Mouse (Mus musculus): ENCODE measurements around the gene Tmcc2. TPM values are rescaled to one million over a fixed set of nuclear protein-coding genes. Genes with fewer than 3 reads are reported as not detected.
A peak's percentile ranks its signal among the peaks of the same experiment; 100 is the strongest.

Tmcc2 gene
- polyA plus RNA-seq, 1 experiment from 2014 or later = 11.0 TPM

- ATAC-seq (ENCODE audit: low read depth) = no peak
Observed at GRCm38 (mm10) chr1:132400538-132400937, 9.5 kb upstream of the Tmcc2 start.

GRCm38 (mm10) chr1:132396705-132397104 is 5.6 kb upstream of the Tmcc2 start:
- Histone ChIP-seq H3K4me1 (replicated peaks; ENCODE audit: control insufficient read depth, insufficient read depth, low read length) (peaks cover 3% of the 10 kb centered on the region; the same call in 1 of the 2 replicates), H3K27ac (ENCODE audit: low read length) (no peak overlapping the region), H3K4me2 (ENCODE audit: low read depth, low read length) (no peak overlapping the region), H3K9me3 (ENCODE audit: control insufficient read depth, low read length) (peaks cover 2% of the 10 kb centered on the region; the same call in 1 of the 2 replicates), H3K4me3 (ENCODE audit: low read length) (no peak overlapping the region), H3K9ac (ENCODE audit: low read length) (no peak overlapping the region), H3K27me3 (ENCODE audit: control insufficient read depth, insufficient read depth, low read depth, low read length) (no peaks in the 10 kb centered on the region), H3K36me3 (ENCODE audit: control insufficient read depth, insufficient read depth, low read length) (no peaks in the 10 kb centered on the region)
- no peak for ATAC-seq (ENCODE audit: low read depth)
- 49% methylated on average over 2 of the region's 2 CpGs for WGBS

More at GRCm38 (mm10) chr1:132400538-132400937, 9.5 kb upstream of the Tmcc2 start:
- Histone ChIP-seq H3K4me1 (replicated peaks; ENCODE audit: control insufficient read depth, insufficient read depth, low read length) (no peaks in the 10 kb centered on the region), H3K36me3 (ENCODE audit: control insufficient read depth, insufficient read depth, low read length) (no peaks in the 10 kb centered on the region), H3K9ac (ENCODE audit: low read length) (no peak overlapping the region), H3K4me2 (ENCODE audit: low read depth, low read length) (no peak overlapping the region), H3K4me3 (ENCODE audit: low read length) (no peak overlapping the region), H3K27me3 (ENCODE audit: control insufficient read depth, insufficient read depth, low read depth, low read length) (no peaks in the 10 kb centered on the region), H3K27ac (ENCODE audit: low read length) (no peak overlapping the region), H3K9me3 (ENCODE audit: control insufficient read depth, low read length) (peaks cover 2% of the 10 kb centered on the region; the same call in 1 of the 2 replicates)
- WGBS = 45% methylated on average over 1 of the region's 1 CpGs

GRCm38 (mm10) chr1:132392872-132393271 is 1.8 kb upstream of the Tmcc2 start:
- 59% methylated on average over 5 of the region's 5 CpGs for WGBS
- H3K4me1 ChIP-seq (replicated peaks; ENCODE audit: control insufficient read depth, insufficient read depth, low read length) = peaks cover 26% of the 10 kb centered on the region
- no peak for ATAC-seq (ENCODE audit: low read depth)

GRCm38 (mm10) chr1:132391580-132392022 is 520 bp upstream of the Tmcc2 start:
- no peaks in the 10 kb centered on the region for H3K36me3 ChIP-seq (ENCODE audit: control insufficient read depth, insufficient read depth, low read length)
- H3K27ac ChIP-seq (ENCODE audit: low read length) = peak overlapping the region; percentile 58
- H3K9ac ChIP-seq (ENCODE audit: low read length) = peak overlapping the region; percentile 89
- WGBS = under 1% methylated on average over 25 of the region's 54 CpGs
- no peaks in the 10 kb centered on the region for H3K27me3 ChIP-seq (ENCODE audit: control insufficient read depth, insufficient read depth, low read depth, low read length)
- peaks cover 31% of the 10 kb centered on the region for H3K4me1 ChIP-seq (replicated peaks; ENCODE audit: control insufficient read depth, insufficient read depth, low read length)
- peak; percentile 95 for ATAC-seq (ENCODE audit: low read depth)
- peak overlapping the region; percentile 67 for H3K4me3 ChIP-seq (ENCODE audit: low read length)
- H3K9me3 ChIP-seq (ENCODE audit: control insufficient read depth, low read length) = no peaks in the 10 kb centered on the region
- peak overlapping the region; percentile 94 for H3K4me2 ChIP-seq (ENCODE audit: low read depth, low read length)

More at GRCm38 (mm10) chr1:132392872-132393271, 1.8 kb upstream of the Tmcc2 start:
- no peak overlapping the region for H3K9ac ChIP-seq (ENCODE audit: low read length)
- H3K4me3 ChIP-seq (ENCODE audit: low read length) = no peak overlapping the region
- H3K36me3 ChIP-seq (ENCODE audit: control insufficient read depth, insufficient read depth, low read length) = no peaks in the 10 kb centered on the region
- H3K9me3 ChIP-seq (ENCODE audit: control insufficient read depth, low read length) = no peaks in the 10 kb centered on the region
- H3K4me2 ChIP-seq (ENCODE audit: low read depth, low read length) = no peak overlapping the region
- H3K27me3 ChIP-seq (ENCODE audit: control insufficient read depth, insufficient read depth, low read depth, low read length) = no peaks in the 10 kb centered on the region
- H3K27ac ChIP-seq (ENCODE audit: low read length) = no peak overlapping the region

- H3K4me1 ChIP-seq (replicated peaks; ENCODE audit: control insufficient read depth, insufficient read depth, low read length) = peaks cover 39% of the 10 kb centered on the region
- ATAC-seq (ENCODE audit: low read depth) = no peak
- H3K27me3 ChIP-seq (ENCODE audit: control insufficient read depth, insufficient read depth, low read depth, low read length) = no peaks in the 10 kb centered on the region
- no peak overlapping the region for H3K27ac ChIP-seq (ENCODE audit: low read length)
- 18% methylated on average over 15 of the region's 15 CpGs for WGBS
- H3K9me3 ChIP-seq (ENCODE audit: control insufficient read depth, low read length) = no peaks in the 10 kb centered on the region
- peak overlapping the region; percentile 67 for H3K4me3 ChIP-seq (ENCODE audit: low read length)
- H3K36me3 ChIP-seq (ENCODE audit: control insufficient read depth, insufficient read depth, low read length) = no peaks in the 10 kb centered on the region
- peak overlapping the region; percentile 89; the same call in 1 of the 2 replicates for H3K9ac ChIP-seq (ENCODE audit: low read length)
- H3K4me2 ChIP-seq (ENCODE audit: low read depth, low read length) = peak overlapping the region; percentile 94
Observed at GRCm38 (mm10) chr1:132389886-132390585, 1.0 kb downstream of the Tmcc2 start.

- H3K27me3 ChIP-seq (ENCODE audit: control insufficient read depth, insufficient read depth, low read depth, low read length) = no peaks in the 10 kb centered on the region
- H3K36me3 ChIP-seq (ENCODE audit: control insufficient read depth, insufficient read depth, low read length) = no peaks in the 10 kb centered on the region
- peak overlapping the region; percentile 18 for H3K27ac ChIP-seq (ENCODE audit: low read length)
- no peak for ATAC-seq (ENCODE audit: low read depth)
- H3K4me3 ChIP-seq (ENCODE audit: low read length) = peak overlapping the region; percentile 67; the same call in 1 of the 2 replicates
- 0 out of 2 replicates have a peak overlapping the region, but pooled peaks have one; percentile 24 for H3K9ac ChIP-seq (ENCODE audit: low read length)
- H3K4me1 ChIP-seq (replicated peaks; ENCODE audit: control insufficient read depth, insufficient read depth, low read length) = peaks cover 39% of the 10 kb centered on the region
- H3K9me3 ChIP-seq (ENCODE audit: control insufficient read depth, low read length) = no peaks in the 10 kb centered on the region
- H3K4me2 ChIP-seq (ENCODE audit: low read depth, low read length) = peak overlapping the region; percentile 94
- 45% methylated on average over 8 of the region's 8 CpGs for WGBS
Observed at GRCm38 (mm10) chr1:132388813-132389803, 2.0 kb downstream of the Tmcc2 start.

GRCm38 (mm10) chr1:132387943-132388342 is 3.1 kb downstream of the Tmcc2 start:
- peak overlapping the region; percentile 4 for H3K9ac ChIP-seq (ENCODE audit: low read length)
- no peaks in the 10 kb centered on the region for H3K36me3 ChIP-seq (ENCODE audit: control insufficient read depth, insufficient read depth, low read length)
- no peak overlapping the region for H3K4me3 ChIP-seq (ENCODE audit: low read length)
- H3K9me3 ChIP-seq (ENCODE audit: control insufficient read depth, low read length) = no peaks in the 10 kb centered on the region
- ATAC-seq (ENCODE audit: low read depth) = 0 out of 2 replicates have a peak, but pooled peaks have one; percentile 19
- H3K27ac ChIP-seq (ENCODE audit: low read length) = peak overlapping the region; percentile 18
- no peaks in the 10 kb centered on the region for H3K27me3 ChIP-seq (ENCODE audit: control insufficient read depth, insufficient read depth, low read depth, low read length)
- peak overlapping the region; percentile 94; the same call in 1 of the 2 replicates for H3K4me2 ChIP-seq (ENCODE audit: low read depth, low read length)
- 8% methylated on average over 4 of the region's 4 CpGs for WGBS
- H3K4me1 ChIP-seq (replicated peaks; ENCODE audit: control insufficient read depth, insufficient read depth, low read length) = peaks cover 39% of the 10 kb centered on the region

- Histone ChIP-seq H3K4me2 (ENCODE audit: low read depth, low read length) (no peak overlapping the region), H3K4me1 (replicated peaks; ENCODE audit: control insufficient read depth, insufficient read depth, low read length) (peaks cover 36% of the 10 kb centered on the region)
- 71% methylated on average over 4 of the region's 4 CpGs for WGBS
Observed at GRCm38 (mm10) chr1:132386266-132386665, 4.8 kb downstream of the Tmcc2 start.

GRCm38 (mm10) chr1:132385711-132386110 is 5.4 kb downstream of the Tmcc2 start:
- Histone ChIP-seq H3K4me1 (replicated peaks; ENCODE audit: control insufficient read depth, insufficient read depth, low read length) (peaks cover 35% of the 10 kb centered on the region), H3K9me3 (ENCODE audit: control insufficient read depth, low read length) (no peaks in the 10 kb centered on the region), H3K4me3 (ENCODE audit: low read length) (no peak overlapping the region), H3K27ac (ENCODE audit: low read length) (no peak overlapping the region), H3K36me3 (ENCODE audit: control insufficient read depth, insufficient read depth, low read length) (no peaks in the 10 kb centered on the region), H3K4me2 (ENCODE audit: low read depth, low read length) (no peak overlapping the region), H3K27me3 (ENCODE audit: control insufficient read depth, insufficient read depth, low read depth, low read length) (no peaks in the 10 kb centered on the region), H3K9ac (ENCODE audit: low read length) (no peak overlapping the region)
- ATAC-seq (ENCODE audit: low read depth) = no peak
- WGBS = 51% methylated on average over 4 of the region's 4 CpGs

More at GRCm38 (mm10) chr1:132386266-132386665, 4.8 kb downstream of the Tmcc2 start:
- H3K27me3 ChIP-seq (ENCODE audit: control insufficient read depth, insufficient read depth, low read depth, low read length) = no peaks in the 10 kb centered on the region
- no peak overlapping the region for H3K4me3 ChIP-seq (ENCODE audit: low read length)
- H3K36me3 ChIP-seq (ENCODE audit: control insufficient read depth, insufficient read depth, low read length) = no peaks in the 10 kb centered on the region
- H3K27ac ChIP-seq (ENCODE audit: low read length) = no peak overlapping the region
- ATAC-seq (ENCODE audit: low read depth) = no peak
- no peaks in the 10 kb centered on the region for H3K9me3 ChIP-seq (ENCODE audit: control insufficient read depth, low read length)
- H3K9ac ChIP-seq (ENCODE audit: low read length) = no peak overlapping the region

Measured in lung, embryonic 16.5 days (tissue).